Mouse (Mus musculus) midbrain, embryonic 16.5 days (tissue): ENCODE data around the gene Eif3f. TPM values are rescaled to one million over a fixed set of nuclear protein-coding genes. Genes with fewer than 3 reads are reported as not detected.
A peak's percentile ranks its signal among the peaks of the same experiment; 100 is the strongest.

Source experiments
- ATAC-seq: fragments of 200-750 bp; cut with Nextera tagmentation; 2 replicates; pipeline ENCODE4 v1.8.0; 2017; ENCODE audit warnings: moderate TSS enrichment
- H3K27ac ChIP-seq: fragments of 300-500 bp; sonication (generic); 2 replicates; pipeline ENCODE4 v1.5.1; 2014; ENCODE audit warnings: mild to moderate bottlenecking, low read length, mixed read lengths
- H3K27me3 ChIP-seq: fragments of 300-500 bp; sonication (generic); 2 replicates; pipeline ENCODE4 v1.6.1; 2014; ENCODE audit warnings: low read depth, low read length, mixed read lengths; ENCODE audit not compliant: control insufficient read depth, insufficient read depth
- H3K36me3 ChIP-seq: fragments of 300-500 bp; sonication (generic); 2 replicates; pipeline ENCODE4 v1.6.1; 2014; ENCODE audit warnings: mild to moderate bottlenecking, low read length, moderate library complexity, mixed read lengths; ENCODE audit not compliant: control insufficient read depth, insufficient read depth
- H3K4me1 ChIP-seq: fragments of 300-500 bp; sonication (generic); 2 replicates; pipeline ENCODE4 v1.6.1; 2014; ENCODE audit warnings: mild to moderate bottlenecking, low read length, mixed read lengths; ENCODE audit not compliant: control insufficient read depth, insufficient read depth
- H3K4me2 ChIP-seq: fragments of 300-500 bp; sonication (generic); 2 replicates; pipeline ENCODE4 v1.6.1; 2014; ENCODE audit warnings: mild to moderate bottlenecking, low read length, mixed read lengths
- H3K4me3 ChIP-seq: fragments of 300-500 bp; sonication (generic); 2 replicates; pipeline ENCODE4 v1.5.1; 2014; ENCODE audit warnings: low read depth, mild to moderate bottlenecking, low read length, moderate library complexity, mixed read lengths
- H3K9ac ChIP-seq: fragments of 300-500 bp; sonication (generic); 2 replicates; pipeline ENCODE4 v1.6.1; 2014; ENCODE audit warnings: low read depth, low read length, mixed read lengths
- H3K9me3 ChIP-seq: fragments of 300-500 bp; sonication (generic); replicated peaks from 2 replicates; pipeline ENCODE4 v1.6.1; 2014; ENCODE audit warnings: mild to moderate bottlenecking, low read length, mixed read lengths; ENCODE audit not compliant: control insufficient read depth, poor library complexity, severe bottlenecking
- WGBS: fragments of 180-500 bp; shearing (Covaris S2); extraction: QIAGEN DNeasy Blood & Tissue Kit; methylation state at CpG from one replicate; pipeline ENCODE4 v1.1.7; 2014; 5-methylcytosine and 5-hydroxymethylcytosine counted together
- polyA plus RNA-seq: library from polyadenylated mRNA; unstranded; fragments of >200 nt; fragmentation: Nextera tagmentation; extraction: Ambion mirVana; gene quantifications from 2 replicates; pipeline ENCODE4 v1.2.1, GENCODE M21; 2015

Eif3f gene
- polyA plus RNA-seq, 1 experiment from 2014 or later: 62.8 TPM

DNA sequence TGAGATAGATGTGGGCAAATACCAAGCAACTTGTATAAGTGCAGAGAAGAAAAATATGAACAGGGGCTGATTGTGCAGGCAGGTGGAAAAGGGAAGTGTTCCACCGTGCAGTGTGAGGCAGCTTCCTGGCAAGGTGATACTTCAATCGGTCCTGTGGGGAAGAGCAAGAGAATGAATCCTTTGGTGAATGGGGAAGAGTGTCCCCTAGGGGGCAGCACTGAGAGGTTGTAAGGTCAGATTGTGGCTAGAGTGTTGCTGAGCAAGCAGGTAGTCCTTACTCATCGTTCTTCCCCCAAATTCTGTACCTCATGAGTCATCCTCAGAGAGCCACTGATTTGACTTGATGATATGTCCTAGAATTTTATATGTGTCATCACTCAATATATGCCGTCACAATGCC, 20.0 kb downstream of the Eif3f start:
- Histone ChIP-seq H3K27me3 (peaks cover 19% of the 10 kb centered on the region), H3K4me3 (no peak overlapping the region), H3K27ac (no peak overlapping the region), H3K4me2 (no peak overlapping the region), H3K36me3 (no peaks in the 10 kb centered on the region), H3K9ac (no peak overlapping the region), H3K4me1 (peaks cover 15% of the 10 kb centered on the region), H3K9me3 (no peaks in the 10 kb centered on the region)
- 58% methylated on average over 4 of the region's 4 CpGs for WGBS
- no peak for ATAC-seq

DNA sequence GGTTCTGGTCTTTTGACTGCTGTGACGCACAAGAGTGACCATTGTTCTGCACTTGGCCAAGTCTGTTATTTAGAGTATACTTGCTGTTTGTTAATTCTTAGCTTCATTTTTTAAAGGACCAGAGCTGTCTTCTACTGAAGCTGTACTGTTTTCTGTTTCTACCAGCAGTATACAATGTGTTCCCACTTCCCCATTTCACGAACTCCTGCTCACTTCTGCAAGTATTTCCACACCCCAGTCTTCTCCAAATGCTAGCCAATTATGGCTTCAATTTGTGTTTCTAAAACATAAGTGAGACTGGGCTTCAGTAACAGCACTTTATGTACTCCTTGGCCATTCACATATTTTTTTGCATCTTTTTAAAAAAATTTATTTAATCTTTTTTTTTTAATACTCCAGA, 23.5 kb downstream of the Eif3f start:
- H3K27ac ChIP-seq: no peak overlapping the region
- no peak overlapping the region for H3K4me2 ChIP-seq
- H3K4me1 ChIP-seq: no peaks in the 10 kb centered on the region
- no peak for ATAC-seq
- no peak overlapping the region for H3K4me3 ChIP-seq
- H3K36me3 ChIP-seq: no peaks in the 10 kb centered on the region
- 68% methylated on average over 2 of the region's 2 CpGs for WGBS
- no peaks in the 10 kb centered on the region for H3K9me3 ChIP-seq
- H3K27me3 ChIP-seq: peaks cover 8% of the 10 kb centered on the region; the same call in 1 of the 2 replicates
- no peak overlapping the region for H3K9ac ChIP-seq

GRCm38 (mm10) chr7:108965968-108966367, 31.8 kb downstream of the Eif3f start:
- whole genome bisulfite sequencing: 19% methylated on average over 2 of the region's 2 CpGs
- ATAC-seq: no peak
- Histone ChIP-seq H3K9ac (no peak overlapping the region), H3K9me3 (no peaks in the 10 kb centered on the region), H3K27ac (no peak overlapping the region), H3K36me3 (no peaks in the 10 kb centered on the region), H3K4me2 (no peak overlapping the region), H3K4me3 (no peak overlapping the region), H3K27me3 (no peaks in the 10 kb centered on the region), H3K4me1 (no peaks in the 10 kb centered on the region)

DNA sequence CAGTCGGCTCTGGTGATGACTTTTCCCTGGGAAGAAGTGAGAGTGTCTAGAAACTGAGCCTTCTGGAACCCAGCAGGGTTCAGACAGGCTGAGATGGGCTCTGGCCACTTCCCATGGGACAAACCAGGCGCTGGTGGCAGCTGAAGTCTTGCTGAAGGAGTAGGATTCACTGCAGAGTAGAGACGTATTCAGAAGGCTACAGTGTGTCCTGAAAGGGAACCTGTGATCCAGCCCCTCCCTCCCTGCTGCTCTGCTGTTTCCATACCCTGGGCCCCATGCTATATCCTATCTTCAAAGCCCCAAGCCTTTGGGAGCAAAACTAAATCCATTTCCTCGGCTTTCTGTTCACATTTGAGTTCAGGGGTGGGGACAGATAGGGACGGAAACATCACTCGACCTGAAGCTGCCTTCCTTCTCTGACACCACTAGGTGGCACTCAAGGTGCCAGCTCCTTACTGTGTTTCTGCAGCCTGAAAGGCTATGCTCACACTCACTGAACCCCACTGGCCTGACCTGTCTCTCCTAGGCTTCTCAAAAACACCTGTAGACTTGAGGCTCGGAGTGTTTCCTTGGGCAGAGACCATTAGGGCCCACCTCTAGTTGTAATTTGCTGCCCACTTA, 32.6 kb downstream of the Eif3f start:
- no peaks in the 10 kb centered on the region for H3K27me3 ChIP-seq
- H3K36me3 ChIP-seq: no peaks in the 10 kb centered on the region
- H3K9ac ChIP-seq: no peak overlapping the region
- WGBS: 28% methylated on average over 7 of the region's 7 CpGs
- peak; percentile 78 for ATAC-seq
- no peak overlapping the region for H3K4me3 ChIP-seq
- peaks cover 4% of the 10 kb centered on the region; the same call in 1 of the 2 replicates for H3K4me1 ChIP-seq
- H3K9me3 ChIP-seq: no peaks in the 10 kb centered on the region
- H3K27ac ChIP-seq: no peak overlapping the region
- H3K4me2 ChIP-seq: no peak overlapping the region

- no peak for ATAC-seq
- H3K9ac ChIP-seq: no peak overlapping the region
- H3K9me3 ChIP-seq: no peaks in the 10 kb centered on the region
- WGBS: 48% methylated on average over 6 of the region's 6 CpGs
- no peaks in the 10 kb centered on the region for H3K36me3 ChIP-seq
- no peaks in the 10 kb centered on the region for H3K27me3 ChIP-seq
- H3K27ac ChIP-seq: no peak overlapping the region
- peaks cover 15% of the 10 kb centered on the region for H3K4me1 ChIP-seq
- H3K4me3 ChIP-seq: no peak overlapping the region
- no peak overlapping the region for H3K4me2 ChIP-seq
Observed at GRCm38 (mm10) chr7:108968201-108968600, 34.0 kb downstream of the Eif3f start.

- WGBS: 15% methylated on average over 6 of the region's 6 CpGs
- Histone ChIP-seq H3K36me3 (no peaks in the 10 kb centered on the region), H3K4me3 (no peak overlapping the region), H3K4me2 (peak overlapping the region; percentile 31; the same call in 1 of the 2 replicates), H3K9me3 (no peaks in the 10 kb centered on the region), H3K9ac (no peak overlapping the region), H3K4me1 (peaks cover 15% of the 10 kb centered on the region), H3K27ac (peak overlapping the region; percentile 78), H3K27me3 (0 out of 2 replicates have a peak, but pooled peaks cover 3% of the 10 kb centered on the region)
- peak; percentile 83 for ATAC-seq
Observed at GRCm38 (mm10) chr7:108972273-108972672, 38.1 kb downstream of the Eif3f start.

DNA sequence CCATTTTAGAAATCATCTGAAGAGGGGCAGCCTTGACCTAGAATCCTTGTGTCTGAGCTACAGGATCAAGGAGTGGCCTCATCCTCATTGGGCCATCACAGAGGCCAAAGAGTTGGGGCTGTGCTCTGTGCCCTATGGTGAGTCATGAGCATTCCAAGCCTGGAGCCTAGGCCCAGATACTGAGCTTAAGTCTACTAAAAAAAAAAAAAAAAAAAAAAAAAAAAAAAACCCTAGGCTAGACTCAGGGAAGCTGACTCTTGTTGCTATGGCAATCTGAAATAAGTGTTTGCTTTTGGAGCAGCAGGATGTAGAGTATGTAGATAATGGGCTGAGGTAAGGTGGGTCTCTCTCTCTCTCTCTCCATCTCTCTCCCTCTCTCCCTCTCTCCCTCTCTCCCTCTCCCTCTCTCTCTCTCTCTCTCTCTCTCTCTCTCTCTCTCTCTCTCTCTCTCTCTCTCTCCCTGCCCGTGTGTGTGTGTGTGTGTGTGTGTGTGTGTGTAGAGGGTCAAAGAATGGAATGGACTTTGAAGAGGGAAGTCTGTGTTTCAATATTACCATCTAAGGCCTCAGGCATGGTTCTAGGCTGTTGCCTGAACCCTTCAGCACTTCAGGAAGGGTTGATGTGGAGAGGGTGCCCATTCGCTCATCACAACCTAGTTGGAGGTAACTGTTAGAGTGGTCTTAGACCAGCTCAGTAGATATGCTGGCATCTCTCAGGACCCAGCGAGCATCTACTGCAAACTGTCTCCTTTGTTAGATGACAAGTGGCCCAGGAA, 51.9 kb downstream of the Eif3f start:
- no peak for ATAC-seq
- no peak overlapping the region for H3K4me2 ChIP-seq
- H3K27ac ChIP-seq: no peak overlapping the region
- no peaks in the 10 kb centered on the region; the same call in 1 of the 2 replicates for H3K27me3 ChIP-seq
- H3K9ac ChIP-seq: no peak overlapping the region
- 87% methylated on average over 2 of the region's 3 CpGs for WGBS
- no peaks in the 10 kb centered on the region for H3K4me1 ChIP-seq
- no peaks in the 10 kb centered on the region for H3K9me3 ChIP-seq
- no peaks in the 10 kb centered on the region for H3K36me3 ChIP-seq
- no peak overlapping the region for H3K4me3 ChIP-seq

GRCm38 (mm10) chr7:108991207-108991606, 57.0 kb downstream of the Eif3f start:
- Histone ChIP-seq H3K4me1 (no peaks in the 10 kb centered on the region), H3K36me3 (no peaks in the 10 kb centered on the region), H3K27me3 (no peaks in the 10 kb centered on the region), H3K4me2 (no peak overlapping the region), H3K9me3 (no peaks in the 10 kb centered on the region), H3K27ac (no peak overlapping the region), H3K4me3 (no peak overlapping the region), H3K9ac (no peak overlapping the region)
- 87% methylated on average over 9 of the region's 9 CpGs for WGBS
- ATAC-seq: no peak
